Mouse (Mus musculus) C2C12 (cell line): Measurements from ENCODE around the gene Hcar1.

ENCODE experiments used
- CTCF ChIP-seq: IDR thresholded peaks from one replicate; pipeline ENCODE4 v1.5.1; 2011; ENCODE audit not compliant: control insufficient read depth, insufficient read depth, insufficient read length
- MAX ChIP-seq: IDR thresholded peaks from one replicate; pipeline ENCODE4 v1.6.1; 2011; ENCODE audit warnings: mild to moderate bottlenecking, control low read depth
- MYOG ChIP-seq: IDR thresholded peaks from one replicate; pipeline ENCODE4 v1.6.1; 2011; ENCODE audit not compliant: control insufficient read depth, insufficient read length; ENCODE audit errors: extremely low read depth
- USF1 ChIP-seq: IDR thresholded peaks from one replicate; pipeline ENCODE4 v1.6.1; 2011; ENCODE audit warnings: low read depth, mild to moderate bottlenecking, control low read depth, moderate library complexity

GRCm38 (mm10) chr5:123896395-123896794 is 16.6 kb upstream of the Hcar1 start:
- no peak for TF ChIP-seq MAX
- TF ChIP-seq USF1: no peak
- no peak for TF ChIP-seq CTCF
- no peak for TF ChIP-seq MYOG
